Mouse (Mus musculus): ENCODE results near the gene Hist1h2bf.
A peak's percentile ranks its signal among the peaks of the same experiment; 100 is the strongest.

DNA sequence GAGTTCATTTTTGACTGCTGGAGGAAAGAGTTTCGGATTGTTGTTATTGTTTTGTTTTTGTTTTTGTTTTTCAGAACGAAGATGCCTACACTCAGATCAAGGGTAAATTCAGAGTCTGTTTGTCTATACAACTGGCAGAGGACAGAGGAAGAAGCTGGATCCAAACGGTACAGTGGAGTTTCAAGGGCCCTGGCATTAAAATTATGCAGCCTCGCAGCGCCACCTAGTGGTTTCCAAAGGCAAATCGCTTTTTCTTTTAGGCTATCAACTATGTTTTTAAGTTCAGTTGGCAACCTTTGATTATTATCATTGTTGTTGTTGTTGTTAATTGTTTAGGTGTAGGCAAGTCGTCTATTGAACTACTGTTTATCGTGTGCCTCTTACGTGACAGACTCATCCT is 24.0 kb upstream of the Hist1h2bf start:
- TF ChIP-seq CTCF (IDR thresholded peaks at IDR 0.05; ENCODE audit: low read depth, low read length) (peak; percentile 50), POLR2A (IDR thresholded peaks at IDR 0.05; ENCODE audit: insufficient read depth, low read length) (no peak)
